Mouse (Mus musculus) CD4-positive, CD25-positive, alpha-beta regulatory T cell, adult 4 months (primary cell): ENCODE data around the gene Gk5. TPM values are rescaled to one million over a fixed set of nuclear protein-coding genes. Genes with fewer than 3 reads are reported as not detected.
"Not testable (repeated sequence)": the region's sequence is repeated elsewhere in the genome, so short reads cannot be mapped to it uniquely, and the experiment has no call there.

Experiments
- ATAC-seq: one replicate; pipeline ENCODE4 v1.8.0; 2017
- polyA plus RNA-seq, 2 experiments: library from polyadenylated mRNA; unstranded; fragments of 100-300 nt; shearing (Covaris generic); gene quantifications; one replicate each; pipeline ENCODE4 v1.2.1; 2017

Gene Gk5
- polyA plus RNA-seq, 2 experiments from 2014 or later = 1.5 to 1.6 TPM

DNA sequence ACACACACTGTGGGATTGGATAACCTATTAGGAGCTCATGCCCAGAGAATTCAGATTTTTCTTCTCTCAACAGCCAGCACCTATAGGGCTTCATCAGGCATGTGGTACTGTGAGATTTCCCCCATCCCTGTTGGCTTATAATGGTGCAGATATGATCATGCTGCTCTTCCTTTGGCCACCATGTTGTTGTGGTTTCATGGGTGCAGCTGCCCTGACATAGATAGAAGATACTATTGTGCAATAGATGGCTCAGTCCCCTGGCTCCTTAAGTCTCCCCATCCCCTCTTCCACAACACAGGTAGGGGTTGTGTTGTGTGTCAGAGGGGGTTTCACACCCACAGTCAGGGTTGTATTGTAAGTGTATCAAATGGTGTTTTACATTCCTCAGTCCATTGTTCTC, 25.7 kb downstream of the Gk5 start:
- no peak for ATAC-seq

DNA sequence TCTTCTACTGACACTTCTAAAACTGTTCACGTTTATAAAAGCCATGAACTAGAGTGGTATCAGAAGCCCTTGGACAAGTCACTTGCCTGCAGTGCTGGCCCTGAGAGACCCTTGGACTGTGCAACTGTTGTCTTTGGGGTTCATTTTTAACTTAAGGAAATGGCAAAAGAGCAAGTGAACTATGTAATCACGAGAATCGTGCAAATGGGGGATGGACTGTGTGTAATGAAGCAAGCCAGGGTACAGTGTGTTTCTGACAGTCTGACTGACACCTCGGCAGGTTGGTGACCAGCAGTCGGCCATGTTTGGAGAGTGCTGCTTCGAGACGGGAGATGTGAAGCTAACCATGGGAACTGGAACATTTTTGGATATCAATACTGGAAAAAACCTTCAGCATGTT, 33.6 kb downstream of the Gk5 start:
- ATAC-seq = no peak

DNA sequence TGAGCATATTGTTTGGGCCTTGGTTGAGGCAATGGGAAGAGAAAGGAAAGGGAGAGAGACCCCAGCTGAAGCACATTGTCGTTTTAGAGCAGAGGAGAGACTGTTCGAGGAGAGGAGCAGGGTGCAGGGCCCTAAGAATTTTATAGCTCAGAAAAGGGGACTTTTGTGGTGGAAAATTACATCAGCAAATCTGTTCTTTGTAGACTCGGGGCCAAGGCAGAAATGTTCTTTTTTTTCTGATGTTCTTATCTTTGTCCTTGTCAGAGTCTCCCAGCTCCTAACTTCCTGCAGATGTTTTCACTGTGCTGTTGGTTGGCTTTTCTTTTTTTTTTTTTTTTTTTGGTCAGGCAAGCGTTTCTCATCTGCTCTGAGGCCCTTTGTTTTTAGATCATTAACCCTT, 39.3 kb downstream of the Gk5 start:
- no peak for ATAC-seq

DNA sequence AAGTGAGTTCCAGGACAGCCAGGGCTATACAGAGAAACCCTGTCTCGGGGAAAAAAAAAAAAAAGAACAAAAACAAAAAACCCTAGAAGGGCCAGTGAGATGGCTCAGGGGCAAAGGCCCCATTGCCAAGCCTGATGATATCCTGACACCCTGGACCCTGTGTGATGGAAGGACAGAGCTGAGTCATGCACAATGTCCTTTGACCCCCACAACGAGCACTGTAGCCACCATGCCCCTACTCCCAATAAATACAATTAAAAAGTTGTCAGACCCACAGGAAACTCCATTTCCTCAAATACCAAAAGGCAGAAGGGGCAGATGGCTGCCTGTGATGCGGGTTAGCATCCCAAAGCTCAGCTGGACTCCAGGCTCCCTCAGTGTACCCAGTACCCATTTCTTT, 39.9 kb downstream of the Gk5 start:
- ATAC-seq = no peak

DNA sequence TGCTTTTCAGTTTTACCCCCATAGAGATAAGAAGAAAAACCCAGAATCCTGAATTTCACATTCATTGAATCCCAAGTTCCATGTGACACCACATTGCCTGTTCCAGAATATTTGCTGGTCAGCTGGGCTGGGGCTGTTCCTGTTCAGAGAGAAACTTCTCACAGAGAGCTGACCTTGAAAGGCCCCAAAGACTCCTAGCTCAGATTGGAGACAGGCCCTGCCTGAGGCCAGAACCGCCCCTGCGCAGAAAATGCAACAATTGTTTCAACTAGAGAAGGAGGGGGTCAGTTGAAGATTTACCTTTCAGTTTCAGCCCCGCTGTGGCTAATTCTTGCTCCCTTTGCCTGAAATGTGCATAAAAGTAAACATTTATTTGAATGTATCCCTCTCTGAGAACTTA, 41.6 kb downstream of the Gk5 start:
- ATAC-seq = no peak

DNA sequence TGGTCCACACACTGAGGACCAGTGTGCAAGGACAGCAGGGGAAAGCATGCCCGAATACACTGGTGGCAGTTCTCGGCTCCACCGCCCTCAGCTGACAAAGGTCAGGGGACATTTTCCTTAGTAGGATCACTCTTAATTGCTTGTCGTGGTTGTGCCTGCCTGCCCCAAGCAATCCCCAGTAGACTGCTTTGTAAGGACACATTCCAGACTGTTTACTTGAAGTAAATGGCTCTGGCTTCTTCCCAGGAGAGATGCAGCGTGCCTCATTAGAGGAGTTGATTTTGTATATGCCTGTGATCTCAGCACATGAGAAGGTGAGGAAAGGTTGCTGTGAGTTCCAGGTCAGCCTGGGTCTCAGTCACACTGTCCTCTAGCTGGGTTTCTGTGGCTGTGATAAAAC, 43.3 kb downstream of the Gk5 start:
- no peak for ATAC-seq

DNA sequence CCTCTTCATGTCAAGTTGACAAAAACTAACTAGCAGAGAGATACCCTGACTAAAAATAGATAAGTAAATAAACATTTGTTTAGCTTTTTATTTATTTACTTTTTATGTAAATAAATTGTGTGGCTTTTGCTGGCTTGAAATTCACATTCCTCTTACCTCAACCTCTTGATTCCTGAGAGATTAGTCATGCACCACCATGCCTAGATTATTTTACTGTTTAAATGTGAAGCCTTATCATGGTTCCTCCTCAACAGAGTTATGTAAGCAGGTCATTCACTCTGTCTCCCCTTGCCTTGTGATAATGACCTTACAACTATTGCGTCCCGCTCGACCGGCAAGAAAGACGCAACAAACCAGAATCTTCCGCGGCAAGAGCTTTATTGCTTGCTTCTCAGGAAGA, 44.3 kb downstream of the Gk5 start:
- ATAC-seq = no peak

DNA sequence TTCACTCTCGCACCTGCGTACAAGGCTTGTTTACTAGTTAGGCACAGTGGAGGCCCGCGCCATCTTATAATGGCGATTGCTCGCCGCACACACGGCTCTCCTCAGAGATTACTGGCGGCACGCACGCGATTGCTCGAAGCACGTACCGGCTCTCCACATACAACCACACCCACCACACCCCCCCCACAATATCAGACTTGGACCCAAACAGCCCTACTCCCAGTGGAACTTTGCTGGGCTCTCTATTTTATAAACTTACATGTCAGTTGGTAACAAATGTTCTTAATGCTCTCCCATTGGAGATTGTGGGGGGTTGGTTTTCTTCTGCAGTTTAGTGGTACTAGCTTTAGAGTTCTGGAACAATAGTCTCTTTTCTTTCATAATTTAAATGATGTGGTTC, 44.8 kb downstream of the Gk5 start:
- not testable (repeated sequence) for ATAC-seq

DNA sequence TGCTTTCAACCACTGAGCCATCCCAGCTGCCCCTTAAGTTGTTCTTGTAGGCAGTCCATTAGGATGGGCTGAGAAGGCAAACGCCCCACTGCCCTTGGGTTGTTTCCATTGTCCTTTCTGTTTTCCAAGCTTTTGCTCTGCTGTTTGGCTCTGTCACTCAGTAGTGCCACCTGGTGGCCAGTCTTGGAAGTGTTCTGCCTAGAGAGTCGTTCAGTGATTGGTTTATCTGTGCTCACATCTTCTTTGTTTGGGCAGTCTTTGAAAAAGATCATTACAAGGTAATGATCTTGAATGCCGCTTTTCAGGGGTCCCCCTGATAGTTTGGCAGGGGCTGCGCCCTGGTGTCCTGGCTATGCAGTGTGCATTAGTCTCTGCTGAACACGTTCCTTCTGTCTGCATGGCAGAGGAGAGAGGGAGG, 48.0 kb downstream of the Gk5 start:
- ATAC-seq = peak; percentile 80

DNA sequence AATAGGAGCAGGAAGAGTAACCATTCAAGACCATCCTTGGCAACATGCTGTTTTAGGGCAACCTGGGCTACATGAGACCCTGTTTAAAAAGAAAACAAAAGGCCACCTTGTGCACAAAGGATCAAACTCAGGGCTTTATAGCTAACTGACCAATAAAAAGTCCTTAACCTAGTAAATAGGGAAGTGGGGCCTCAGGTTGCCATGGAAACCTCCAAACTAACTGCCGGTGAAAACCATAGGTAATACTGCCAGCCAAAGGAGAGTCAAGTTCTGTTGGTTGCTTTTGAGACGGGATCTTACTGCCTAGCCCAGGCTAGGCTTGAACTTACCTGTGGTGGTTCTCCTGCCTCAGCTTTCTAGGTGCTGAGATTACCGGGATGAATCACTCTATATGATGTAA, 51.4 kb downstream of the Gk5 start:
- ATAC-seq = no peak

DNA sequence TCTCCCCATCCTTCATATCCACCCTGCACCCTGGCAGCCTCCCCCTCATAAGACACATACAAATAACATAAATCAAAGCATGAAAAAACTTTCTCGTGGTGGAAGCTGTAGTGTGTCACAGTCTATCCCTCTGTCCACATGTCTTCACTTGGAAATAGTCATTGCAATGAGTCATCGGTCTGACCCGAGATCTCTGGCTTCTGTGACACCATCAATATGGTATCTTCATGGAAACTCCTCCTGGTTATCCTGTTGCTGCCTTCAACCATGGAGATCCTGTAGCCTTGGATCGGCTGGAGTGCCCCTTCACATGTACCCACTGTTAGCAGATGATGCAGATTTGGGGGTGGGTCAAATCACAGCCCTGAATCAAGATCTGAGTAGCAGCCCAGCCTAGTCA, 65.7 kb downstream of the Gk5 start:
- ATAC-seq = no peak

DNA sequence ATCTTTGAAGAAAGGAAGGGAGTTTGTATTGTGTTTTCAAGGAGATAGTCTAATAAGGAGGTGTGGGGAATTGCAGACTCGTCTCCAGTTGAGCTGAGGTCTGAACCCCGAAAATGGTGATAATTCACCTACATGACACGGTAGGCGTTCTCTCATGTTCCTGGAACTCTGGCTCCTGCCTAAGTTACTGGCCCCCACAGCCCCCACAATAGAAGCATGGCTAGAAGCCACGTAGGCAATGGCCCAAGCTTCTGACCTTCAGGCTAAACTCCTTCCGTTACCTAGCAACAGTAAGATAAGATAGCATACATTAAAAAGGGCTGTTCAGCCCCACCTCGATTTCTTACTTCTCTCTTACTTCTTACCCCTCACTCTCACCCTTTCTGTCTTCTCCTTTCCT, 67.5 kb downstream of the Gk5 start:
- no peak for ATAC-seq

DNA sequence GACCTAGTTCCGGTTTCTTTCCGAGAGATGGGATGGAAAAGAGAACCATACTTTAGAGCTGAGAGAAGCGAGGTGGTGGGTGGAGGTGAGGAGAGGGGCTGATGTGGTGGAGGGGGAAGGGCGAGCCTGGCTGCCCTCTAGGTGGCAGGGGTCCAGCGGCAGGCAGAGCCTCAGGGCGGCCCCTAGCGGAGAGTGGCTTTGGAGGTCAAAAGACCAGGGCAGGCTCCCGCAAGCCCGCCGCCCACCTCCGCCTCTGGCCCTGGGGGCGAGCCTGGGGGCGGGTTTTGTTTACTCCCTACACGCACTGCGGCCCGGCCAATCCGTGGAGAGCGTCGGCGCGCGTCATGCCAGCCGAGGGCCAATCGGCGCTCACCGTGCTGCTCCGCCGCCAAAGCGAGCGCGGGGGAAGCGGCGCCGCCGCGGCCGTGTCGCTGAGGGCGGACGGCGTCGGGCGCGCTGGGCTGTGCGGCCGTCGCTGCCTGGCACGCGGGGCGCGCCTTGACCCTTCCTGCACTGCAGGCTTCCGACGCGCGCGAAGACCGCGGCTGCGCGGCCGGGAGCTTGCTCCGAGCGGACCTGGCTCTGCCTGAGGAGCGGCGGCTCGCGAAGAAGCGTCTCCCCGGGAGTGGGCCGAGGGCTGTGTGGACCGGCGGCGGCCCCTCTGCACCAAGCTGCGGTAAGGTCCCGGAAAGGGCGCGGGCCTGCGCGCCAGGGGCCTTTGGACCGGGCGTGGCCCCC, 76.9 kb downstream of the Gk5 start, which contains the start of gene Tfdp2:
Tfdp2 (plus strand) TSS at position 391 of the 738 bp plus-strand sequence.
- peak; percentile 93 for ATAC-seq

DNA sequence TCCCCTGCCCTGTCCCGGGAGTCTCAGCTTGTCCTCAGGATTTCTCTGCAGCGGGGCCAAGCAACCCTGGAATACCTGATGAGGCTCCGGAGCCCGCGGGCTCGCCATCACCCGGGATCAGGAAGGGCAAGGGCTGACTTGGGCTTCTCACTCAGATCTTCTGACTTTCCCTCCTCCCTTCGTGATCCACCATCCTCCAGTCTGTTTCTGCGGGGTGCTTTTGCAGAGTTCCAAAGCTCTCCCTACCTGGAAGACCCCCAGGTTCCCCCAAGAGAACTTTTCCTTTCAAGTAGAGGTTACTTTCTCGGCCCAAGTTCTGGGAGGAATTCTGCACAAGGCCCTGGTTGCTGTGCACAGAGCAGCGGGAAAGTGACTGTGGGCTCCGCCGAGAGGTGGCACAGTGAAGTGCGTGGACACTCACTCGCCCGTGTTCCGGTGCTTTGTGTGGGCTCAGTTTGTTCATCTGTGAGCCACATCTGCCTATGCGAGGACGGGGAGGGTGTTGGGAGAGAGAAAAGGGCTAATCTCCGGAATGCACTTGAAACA, 77.5 kb downstream of the Gk5 start:
- ATAC-seq = peak; percentile 51

DNA sequence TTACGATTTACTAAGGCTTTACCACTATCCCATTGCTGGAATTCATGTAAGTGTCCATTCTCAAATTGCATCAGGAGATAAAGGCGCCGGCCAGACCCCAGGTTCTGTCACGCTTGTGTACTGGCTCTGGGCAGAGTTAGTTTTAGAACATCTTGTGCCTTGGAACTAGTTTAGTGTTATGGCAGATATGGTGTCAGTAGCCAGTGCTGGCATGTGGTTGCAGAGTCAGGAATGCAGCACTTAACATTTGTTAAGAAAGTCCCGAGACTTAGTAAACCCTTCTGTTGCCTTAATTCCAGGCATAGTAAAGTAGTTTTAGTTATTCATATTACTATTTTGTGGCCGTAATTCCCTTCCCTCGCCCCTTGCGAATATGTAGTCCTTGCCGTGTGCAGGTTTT, 78.6 kb downstream of the Gk5 start:
- ATAC-seq = no peak

DNA sequence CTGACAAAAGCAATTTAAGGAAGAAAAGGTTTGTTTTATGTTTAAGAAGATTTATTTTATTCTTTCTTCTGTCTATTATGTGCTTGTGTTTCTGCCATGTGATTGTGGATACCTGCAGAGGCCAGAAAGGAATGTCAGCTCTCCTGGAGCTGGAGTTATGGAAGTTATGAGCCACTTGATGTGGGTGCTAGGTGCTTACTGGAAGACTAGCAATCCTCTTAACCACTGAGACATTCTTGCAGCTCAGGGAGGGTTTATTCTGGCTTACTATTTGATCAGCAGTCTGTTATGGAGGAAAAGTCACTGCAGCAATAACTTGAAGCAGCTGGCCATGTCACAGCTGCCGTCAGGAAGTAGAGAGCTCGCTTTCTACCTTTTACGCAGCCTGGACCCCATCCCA, 84.5 kb downstream of the Gk5 start:
- ATAC-seq = no peak

DNA sequence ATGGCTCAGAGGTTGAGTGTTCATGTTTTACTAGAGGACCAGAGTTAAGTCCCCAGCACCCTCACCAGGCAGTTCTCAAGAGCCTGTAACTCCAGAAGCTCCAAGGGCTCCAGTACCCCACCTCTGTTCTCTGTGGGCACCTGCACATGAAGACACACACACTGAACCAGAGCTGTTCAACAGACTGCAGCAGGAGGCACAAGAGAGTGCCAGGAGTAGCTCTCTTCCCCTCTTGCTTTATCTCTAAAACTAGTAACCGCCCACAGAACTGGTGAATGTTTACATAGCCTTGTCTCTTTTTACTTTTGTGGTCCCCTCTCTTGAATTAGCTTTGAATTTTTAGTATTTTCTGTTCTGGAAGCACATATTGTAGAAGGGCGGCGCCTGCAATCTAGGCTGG, 88.3 kb downstream of the Gk5 start:
- no peak for ATAC-seq

DNA sequence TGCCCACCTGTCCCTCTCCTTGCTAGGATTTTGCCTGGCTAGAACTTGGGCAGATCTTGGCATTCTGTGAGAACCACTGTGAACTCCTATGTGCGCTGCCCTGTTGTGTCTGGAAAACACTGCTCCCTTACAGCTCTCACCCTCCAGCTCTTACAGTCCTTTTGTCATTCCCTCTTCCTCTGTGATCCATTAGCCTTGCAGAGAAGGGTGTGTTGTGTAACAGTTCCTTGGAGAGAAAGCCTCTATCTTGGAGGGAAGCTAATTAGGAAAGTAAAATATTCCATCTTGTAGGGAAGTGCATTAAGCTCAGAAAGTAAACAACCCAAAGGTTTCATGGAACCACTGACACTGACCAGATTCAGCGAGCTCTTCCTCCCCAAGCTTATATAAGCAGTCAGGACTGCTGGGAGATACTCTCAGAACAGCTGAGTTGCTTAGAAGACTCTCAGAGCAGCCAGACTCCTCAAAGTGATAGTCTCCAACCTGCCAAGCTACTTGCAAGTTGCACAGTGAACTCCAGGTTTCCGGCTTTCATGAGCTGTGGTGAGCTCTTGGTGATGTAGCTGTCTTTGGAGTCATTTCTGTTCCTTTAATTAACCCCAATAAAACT, 94.0 kb downstream of the Gk5 start:
- ATAC-seq = no peak

DNA sequence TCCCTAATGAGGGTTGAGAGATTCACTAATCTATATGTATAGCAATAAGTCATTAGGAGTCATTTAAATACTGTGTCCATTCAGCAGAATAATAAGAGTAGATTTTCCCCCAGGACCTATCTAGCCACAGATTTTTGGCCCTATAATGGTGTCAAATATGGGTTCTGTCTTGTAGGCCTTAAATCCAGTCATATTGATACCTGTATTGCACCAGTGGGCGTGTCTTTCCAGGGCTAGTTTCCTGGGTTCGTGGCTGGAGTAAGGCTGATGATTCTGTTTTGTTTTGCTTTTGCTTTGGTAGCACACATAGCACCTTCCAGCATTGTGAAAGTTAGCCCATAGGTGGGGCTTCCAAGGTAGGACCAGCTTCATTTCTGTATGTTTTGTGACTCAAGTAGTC, 95.0 kb downstream of the Gk5 start:
- no peak for ATAC-seq

DNA sequence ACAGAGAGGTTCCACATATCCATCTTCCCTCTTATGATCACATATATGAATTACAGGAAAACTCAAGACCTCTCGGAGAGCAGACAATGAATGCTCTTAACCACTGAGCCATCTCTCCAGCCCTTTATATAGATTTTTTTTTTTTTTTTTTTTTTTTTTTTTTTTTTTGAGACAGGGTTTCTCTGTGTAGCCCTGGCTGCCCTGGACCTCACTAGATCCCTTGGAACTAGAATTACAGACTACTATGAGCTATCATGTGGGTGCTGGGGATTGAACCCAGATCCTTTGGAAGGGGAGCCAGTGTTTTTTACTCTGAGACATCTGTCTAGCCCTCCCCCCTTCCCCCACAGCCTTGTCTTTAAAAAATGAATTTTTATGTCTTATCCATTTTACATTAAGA, 98.1 kb downstream of the Gk5 start:
- ATAC-seq = no peak

DNA sequence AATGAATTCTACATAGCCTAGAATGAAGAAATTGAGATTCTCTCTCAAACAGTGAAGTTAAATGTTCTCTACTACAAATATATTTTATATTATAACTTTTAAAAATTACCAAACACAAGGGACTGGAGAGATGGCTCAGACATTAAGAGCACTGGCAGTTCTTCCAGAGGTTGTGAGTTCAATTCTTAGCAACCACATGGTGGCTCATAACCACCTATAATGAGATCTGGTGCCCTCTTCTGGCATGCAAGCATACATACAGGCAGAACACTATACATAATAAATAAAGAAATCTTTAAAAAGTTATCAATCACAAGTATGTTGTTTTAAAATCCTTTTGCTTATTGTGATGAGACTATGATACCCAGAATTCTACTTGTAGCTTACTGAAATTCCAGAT, 98.6 kb downstream of the Gk5 start:
- no peak for ATAC-seq

DNA sequence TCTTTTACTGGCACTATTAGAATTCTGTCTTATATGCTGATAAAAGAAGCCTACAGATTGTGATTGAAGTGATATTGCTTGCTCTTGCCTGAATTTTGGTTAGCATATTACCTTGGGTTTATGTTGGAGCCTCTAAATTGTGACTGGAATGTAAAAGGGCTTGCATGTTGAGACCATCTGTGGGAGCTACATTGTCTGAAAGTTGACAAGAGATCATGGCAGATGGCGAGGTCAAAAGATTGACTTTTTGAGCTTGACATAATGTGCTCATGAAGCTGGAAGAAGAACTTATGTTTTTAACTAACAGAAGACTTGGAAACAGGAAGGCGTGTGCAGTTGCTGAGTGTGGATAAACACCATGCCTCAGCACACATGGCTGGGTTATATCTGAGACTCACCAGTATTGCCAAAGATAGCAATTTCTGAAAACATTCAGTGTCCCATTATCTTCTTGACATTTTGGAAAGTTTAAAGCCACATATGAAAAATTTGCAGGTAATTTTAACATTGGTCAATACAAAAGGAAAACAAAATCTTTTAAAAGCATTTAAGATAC, 100.0 kb downstream of the Gk5 start:
- ATAC-seq = no peak

DNA sequence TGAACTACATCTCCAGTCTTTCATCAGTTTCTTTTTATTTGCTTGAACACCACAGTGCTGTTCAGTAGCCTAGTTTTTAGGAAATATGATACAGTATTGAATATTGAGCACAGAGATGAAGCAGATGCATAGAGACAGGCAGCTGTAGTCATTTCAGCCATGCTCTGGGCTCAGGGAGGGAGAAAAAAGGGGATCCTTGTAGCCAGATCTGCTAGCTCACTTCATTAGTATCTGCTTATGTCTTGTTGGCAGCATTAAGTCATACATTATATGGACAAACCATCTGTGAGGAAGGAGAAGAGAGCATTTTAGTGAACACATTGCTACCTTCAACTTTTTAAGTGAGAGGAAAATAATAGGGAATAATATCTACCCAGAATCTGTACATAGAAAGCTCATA, 101.3 kb downstream of the Gk5 start:
- no peak for ATAC-seq

DNA sequence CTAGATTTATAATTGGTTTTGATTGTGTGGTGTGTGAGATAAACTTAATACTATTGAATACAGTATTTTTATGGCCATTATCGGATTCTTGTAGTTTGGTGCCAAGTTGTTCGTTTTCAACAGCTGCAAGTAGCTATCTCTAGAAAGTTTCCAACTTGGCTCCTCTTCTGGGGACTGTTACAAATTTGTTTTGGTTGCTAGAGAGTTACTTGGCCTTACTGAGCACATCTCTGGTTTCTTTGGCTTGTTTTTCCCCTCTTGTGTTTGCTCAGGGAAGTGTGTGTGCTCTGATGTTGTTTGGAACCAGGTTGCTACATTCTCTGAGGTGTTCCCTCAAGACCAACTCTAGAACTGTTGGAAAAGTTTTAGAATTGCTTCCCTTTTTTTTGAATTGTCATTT, 104.1 kb downstream of the Gk5 start:
- no peak for ATAC-seq
